Mouse (Mus musculus): ENCODE measurements around the gene Nudt1.

Nudt1 gene

GRCm38 (mm10) chr5:140383559-140383958 is 62.1 kb downstream of the Nudt1 start:
- DNase-seq (ENCODE audit: low read depth, low spot score) = no peak

GRCm38 (mm10) chr5:140384462-140384861 is 63.0 kb downstream of the Nudt1 start:
- no peak for DNase-seq (ENCODE audit: low read depth, low spot score)

GRCm38 (mm10) chr5:140387236-140387635 is 65.8 kb downstream of the Nudt1 start:
- no peak for DNase-seq (ENCODE audit: low read depth, low spot score)

Measured in CD4-positive helper T cell, adult 2 months (primary cell).